Mouse (Mus musculus) thymus, postnatal 4 days (tissue): ENCODE results near the gene Sorbs1.

Experiments
- DNase-seq: peaks from one replicate; pipeline ENCODE4 v3.0.0; 2021

The Sorbs1 gene

GRCm38 (mm10) chr19:40248476-40248875, 265.1 kb downstream of the Sorbs1 start:
- DNase-seq = no peak

GRCm38 (mm10) chr19:40247268-40247666, 266.3 kb downstream of the Sorbs1 start:
- DNase-seq = no peak

GRCm38 (mm10) chr19:40246646-40247267, 266.8 kb downstream of the Sorbs1 start:
- no peak for DNase-seq
